Mouse (Mus musculus): Measurements from ENCODE around the gene Sbno2.

Gene Sbno2

DNA sequence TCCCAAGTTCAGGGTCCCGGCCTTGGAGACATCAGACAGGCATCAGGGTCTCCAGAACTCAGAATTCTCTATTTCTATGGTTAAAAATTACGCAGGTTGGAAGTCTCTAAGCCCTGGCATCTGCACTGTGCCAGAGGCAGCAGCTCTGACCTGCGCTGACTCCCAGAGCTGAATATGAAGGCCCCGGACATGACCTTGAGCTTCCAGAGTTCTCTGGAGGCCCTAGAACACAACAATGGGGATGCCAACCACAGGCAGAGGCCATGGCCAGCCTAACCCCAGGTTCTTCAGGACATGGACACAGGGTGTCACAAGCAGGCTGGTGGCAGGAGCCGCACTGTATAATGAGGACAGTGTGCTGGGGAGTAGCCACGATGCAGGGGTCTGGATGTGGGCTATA, 11.3 kb downstream of the Sbno2 start:
- in situ Hi-C loops (cut with MboI, MseI), result no loop called here

DNA sequence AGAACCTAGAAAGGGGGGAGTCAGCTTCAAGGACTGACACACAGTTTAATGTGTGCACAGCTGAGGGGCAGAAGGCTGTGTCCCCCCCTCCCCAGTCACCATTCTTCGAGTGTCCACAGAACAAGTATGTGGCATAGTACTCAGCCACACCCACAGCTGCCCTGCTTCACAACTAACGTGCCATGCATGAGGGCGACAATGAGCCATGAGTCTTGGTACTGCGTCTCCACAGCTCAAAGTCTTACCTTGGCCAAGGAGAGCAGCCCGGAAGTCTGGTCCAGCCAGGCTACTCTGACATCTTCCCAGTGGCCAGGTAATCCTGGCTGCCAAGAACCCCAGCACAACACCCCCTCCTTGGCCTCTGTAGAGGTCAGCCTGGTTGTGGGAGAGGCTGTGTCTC, 12.7 kb downstream of the Sbno2 start:
- in situ Hi-C loops (cut with MboI, MseI), result no loop called here

DNA sequence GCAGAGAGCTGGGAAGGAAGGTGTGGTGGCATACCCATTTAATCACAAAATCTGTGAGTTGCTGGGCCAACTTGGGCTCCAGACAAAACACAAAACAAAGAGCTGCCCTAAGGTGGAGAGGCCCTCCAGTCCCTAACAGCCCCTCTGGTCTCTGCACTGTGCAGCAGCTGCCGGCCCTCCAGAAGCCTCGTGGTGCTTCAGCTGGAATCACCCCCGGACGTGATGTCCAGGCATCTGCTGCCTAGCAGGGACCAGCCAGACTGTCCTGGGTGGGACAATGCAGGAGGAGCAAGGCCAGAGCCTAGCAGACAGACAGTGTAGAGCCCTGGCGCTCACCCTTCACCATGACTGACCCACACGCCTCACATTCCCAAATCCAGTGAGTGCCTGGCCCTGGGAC, 13.8 kb downstream of the Sbno2 start:
- in situ Hi-C loops (cut with MboI, MseI), result no loop called here

DNA sequence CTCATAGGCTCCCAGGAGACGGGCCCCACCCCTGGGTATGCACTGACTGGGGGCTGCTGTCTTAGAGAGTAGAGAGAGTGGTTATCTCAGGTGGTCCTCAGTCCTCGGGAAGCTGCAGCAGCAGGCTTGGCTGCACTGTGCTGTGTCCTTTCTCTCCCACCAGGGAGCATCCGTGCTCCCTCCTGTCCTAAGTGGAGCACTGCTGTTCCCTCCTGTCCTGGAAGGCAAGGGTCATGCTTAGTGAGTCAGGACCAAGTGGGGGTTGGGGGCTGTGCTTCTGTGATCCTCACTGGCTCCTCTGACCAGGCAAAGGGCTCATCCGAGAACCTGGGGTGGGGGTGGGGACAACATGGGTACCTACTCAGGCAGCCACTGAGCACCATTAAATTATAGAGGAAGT, 16.2 kb downstream of the Sbno2 start:
- in situ Hi-C loops (cut with MboI, MseI), result no loop called here

DNA sequence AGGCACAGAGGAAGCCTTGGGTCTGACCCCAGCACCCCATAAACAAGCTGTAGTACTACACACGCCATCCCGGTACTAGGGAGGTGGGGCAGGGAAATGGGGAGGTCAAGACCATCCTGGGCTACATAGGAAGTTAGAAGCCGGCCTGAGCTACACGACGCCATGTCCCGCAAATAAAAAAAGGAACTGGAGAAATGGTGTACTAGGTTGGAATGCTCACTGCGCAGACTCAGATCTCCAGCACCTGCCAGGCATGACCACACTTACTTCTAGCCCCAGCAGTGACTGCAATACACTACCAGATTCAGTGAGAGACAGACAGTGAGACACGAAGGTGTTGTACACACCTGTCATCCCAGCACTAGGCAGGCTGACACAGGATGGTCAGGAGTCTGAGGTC, 17.9 kb downstream of the Sbno2 start:
- in situ Hi-C loops (cut with MboI, MseI), result no loop called here

DNA sequence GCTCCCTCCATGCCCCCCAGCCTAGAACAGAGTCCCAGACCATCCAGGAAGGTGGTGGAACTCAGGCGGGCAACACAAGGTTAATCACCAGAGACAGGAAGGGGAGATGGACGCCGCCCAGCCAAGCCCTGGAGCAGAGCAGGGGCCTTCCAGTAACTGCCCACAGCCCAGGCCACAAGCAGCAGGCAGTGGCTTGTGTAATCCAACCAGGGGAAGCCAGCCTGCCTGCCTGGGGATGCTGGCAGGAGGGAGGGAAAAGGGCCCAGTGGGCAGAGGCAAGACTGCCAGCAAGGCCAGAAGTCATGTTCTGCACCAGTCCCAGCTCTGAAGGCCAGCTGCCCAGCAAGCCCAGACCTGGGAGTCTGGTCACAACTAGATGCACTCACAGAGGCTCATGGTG, 18.5 kb downstream of the Sbno2 start:
- in situ Hi-C loops (cut with MboI, MseI), result no loop called here

DNA sequence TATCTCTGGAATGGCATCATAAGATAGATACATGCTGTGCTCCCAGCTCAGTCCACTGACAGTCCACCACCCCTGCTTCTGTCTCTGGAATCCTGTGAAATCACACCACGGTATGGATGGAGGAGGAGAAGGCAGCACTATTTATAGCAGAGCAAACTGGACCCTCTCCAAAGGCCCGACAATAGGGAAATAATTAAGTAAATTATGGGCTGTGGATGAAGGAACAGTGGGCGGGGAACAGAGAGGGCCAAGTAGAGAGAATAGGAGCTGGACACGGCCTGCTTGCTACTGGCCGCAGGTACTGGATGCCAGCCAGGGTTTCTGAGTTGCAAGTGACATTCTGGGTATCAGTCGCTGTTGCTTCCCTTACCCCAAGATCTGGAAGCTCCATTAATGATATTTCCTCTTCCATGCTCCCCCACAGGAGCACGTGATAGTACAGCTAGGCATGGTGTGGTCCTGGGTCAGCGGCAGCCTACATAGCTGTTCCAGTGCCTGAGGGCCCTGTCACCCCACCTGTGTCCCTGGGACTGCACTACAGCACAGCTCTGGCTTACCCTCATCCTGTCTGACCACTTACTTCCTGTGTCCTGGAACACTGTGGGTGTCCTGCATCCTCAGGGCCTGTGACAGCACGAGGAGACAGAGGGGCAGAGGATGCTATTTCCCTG, 20.4 kb downstream of the Sbno2 start:
- in situ Hi-C loops (cut with MboI, MseI), result no loop called here

DNA sequence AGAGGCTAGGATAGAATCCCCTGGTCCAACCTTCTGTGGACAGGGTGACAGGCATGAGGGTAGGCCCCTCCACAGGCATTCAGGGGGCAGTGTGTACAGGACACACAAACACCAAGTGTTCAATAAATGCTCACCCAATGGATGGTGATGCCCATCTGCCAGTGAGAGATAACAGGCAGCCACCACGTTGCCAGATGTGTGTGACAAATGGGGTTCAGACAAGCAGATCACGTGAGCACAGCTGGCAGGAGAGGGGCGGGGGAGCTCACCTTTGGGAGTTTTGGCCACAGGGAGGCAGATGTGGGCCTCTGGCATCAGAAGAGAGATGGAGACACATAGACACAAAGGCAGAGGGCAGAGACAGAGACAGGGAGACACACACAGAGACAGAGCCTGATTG, 24.3 kb downstream of the Sbno2 start:
- in situ Hi-C loops (cut with MboI, MseI), result no loop called here

DNA sequence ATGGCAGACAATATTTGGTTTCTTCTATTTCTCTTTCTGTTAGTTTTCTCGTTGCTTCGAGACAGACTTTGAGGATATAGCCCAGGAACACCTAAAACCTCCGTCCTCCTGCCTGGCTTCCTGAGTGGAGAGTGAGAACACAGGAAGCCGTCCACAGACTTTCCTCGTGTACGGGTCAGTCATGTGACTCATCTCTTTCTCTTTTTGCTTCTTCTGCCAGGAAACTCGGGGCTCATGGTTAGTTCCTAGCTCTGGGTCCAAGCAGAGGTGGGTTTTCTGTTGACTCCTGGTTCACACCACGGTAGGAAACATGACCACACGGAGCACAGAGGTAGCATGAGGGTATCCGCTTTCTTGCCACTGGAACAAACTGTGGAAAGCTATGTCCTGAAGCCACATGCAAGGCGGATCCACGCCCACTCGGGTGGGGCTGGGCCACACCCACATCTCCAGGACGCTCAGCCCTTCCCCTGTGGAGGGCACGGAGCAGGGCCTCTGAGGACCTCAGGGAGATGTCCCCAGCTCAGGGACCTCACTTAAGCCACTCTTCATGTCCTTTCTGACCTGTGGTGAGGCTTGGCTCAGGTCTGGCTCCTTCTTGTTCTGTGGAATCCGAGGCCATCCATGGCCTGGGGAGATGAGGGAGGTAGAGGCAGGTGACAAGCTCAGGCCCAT, 24.8 kb downstream of the Sbno2 start:
- in situ Hi-C loops (cut with MboI, MseI), result no loop called here

DNA sequence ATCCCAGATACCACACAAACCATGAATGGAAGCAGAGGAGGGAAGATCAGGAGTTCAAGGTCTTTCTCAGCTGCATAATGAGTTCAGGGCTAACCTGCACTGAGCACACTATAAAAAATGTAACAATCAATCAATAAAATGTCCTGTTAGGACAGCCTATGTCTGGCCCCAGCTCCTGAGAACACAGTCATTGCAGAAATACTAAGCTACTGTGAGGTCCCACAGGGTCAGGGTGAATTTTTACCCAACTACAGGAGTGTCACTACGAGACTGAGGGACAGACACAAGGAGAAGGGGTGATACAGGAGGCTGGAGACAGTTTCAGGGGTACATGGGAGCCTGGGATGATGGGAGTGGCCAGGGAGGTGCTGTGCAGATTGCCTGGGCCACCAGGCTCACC, 27.0 kb downstream of the Sbno2 start:
- in situ Hi-C loops (cut with MboI, MseI), result no loop called here

DNA sequence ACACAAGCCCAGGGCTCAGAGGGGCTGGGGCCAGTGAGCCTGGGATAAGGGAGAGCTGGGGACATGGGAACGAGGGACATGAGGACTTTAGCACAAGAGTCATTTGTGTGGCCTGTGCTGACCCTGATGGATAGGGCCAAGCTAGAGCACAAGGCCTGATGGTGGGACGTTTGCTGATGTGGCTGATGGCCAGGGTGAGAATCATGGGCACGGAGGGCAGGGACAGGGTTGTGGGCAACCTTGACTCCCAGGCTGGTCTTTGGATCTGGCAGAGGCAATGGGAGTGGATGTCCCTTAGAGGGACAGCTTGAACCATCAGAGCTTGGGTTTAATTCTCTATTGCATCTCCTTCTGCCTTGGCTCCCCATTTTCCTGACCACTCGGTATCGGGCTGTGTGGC, 28.1 kb downstream of the Sbno2 start:
- in situ Hi-C loops (cut with MboI, MseI), result no loop called here

DNA sequence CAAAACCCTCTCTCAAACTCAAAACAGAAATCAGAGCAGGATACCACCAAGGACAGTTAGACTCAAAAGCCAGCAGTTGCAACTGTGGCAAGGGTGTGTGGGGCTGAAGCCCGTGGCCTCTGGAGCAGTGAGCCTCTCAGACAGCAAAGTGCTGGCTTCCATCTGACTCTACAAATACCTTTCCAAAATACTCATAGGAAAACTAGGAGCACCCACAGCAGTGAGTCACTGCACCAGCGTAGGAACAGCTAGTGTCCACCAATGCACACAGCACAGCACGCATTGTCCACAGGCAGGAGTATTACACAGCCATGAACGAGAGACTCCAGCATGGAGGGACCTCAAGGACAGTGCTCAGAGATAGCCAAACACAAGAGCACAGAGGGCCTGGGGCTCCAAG, 29.0 kb downstream of the Sbno2 start:
- in situ Hi-C loops (cut with MboI, MseI), result no loop called here

DNA sequence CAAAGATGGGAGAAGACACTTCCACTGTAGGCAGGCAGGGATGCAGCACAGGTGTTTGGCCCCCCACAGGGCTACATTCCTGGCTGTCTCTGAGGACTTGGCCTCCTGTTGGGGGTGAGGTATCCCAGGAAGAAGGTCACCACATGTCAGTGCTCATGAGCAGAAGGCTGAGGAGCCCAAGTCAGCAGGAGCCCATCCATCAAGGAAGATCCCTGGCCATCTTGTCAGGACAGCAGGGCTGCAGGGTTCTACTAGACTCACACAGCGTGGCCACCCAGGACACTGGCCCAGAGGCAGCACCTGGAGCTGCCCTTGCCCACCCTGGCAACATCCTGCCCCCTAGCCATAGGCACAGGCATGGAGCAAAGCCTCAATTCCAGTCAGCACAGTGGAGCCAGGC, 29.4 kb downstream of the Sbno2 start:
- in situ Hi-C loops (cut with MboI, MseI), result no loop called here

DNA sequence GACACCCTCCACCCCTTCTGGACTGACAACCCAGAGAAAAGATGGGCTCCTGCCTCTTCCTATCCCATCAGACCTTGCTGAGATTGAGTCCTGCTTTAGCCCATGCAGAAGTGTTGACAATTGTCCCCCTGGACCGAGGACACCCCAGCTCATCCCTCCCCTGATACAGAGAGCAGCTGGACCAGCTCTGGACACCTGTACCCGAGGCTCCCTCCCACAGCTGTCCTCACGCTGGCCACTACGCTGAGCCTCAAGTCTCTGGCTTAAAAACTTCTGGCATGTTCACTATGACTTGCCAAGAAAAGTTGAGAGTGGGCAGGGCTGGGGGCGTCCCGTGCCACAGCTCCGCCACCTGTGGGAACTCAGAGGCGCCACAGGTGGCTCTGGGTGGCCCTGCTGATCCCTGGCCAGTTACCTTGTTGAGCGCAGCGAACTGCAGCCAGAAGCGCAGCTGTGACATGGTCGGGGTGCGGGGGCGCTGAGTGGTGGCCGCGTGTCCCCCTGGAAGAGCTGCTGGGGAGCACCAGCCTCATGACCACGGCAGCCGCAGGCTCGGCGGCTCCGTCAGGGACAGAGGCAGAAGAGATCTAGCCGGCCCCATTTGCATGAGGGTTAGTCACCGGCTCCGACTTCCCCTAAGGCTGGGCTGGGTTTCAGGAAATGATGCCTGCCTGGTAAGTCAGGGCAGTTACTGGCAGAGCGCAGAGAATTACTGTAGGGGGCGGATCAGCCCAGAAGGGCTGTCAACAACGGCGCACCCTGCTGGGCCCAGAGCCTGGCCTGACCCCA, 30.4 kb downstream of the Sbno2 start:
- in situ Hi-C loops (cut with MboI, MseI), result no loop called here

DNA sequence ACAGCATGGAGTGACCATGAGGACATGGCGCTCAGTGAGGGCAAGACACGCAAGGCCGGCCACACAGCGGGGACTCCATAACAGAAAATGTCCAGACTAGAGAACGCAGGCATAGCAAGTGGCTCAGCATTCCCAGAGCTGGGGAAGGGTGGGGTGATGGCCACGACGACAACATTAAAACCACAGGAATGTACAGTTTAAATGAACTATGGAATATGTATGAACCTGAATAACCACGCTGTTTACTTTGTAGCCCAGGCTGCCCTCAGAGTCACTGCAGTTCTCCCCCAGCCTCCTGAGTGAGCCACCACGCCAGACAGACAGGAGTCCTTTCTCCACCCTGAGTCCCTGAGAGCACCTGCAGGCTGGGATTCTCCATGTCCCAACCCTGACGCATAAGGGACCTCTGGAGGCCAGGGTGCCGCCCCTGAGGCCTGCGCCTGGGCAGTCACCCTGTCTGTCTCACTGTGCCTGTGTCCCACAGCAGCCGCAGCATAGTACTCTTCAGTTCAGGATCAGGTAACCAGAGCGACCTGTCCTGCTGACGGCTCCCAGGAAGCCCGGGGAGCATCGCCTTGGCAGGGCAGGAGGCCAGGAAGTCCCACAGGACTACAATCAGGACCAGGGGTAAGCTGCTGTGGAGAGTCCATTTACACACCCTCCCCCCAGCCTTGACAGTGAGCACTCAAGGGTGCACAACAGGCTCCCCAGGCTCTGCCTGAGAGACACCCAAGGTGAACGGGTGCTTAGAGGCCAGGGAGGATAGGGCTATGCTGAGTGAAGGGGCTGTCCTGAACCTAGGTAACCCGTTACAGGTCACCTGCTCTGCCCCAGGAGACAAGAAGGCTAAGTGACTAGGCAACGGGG, 32.5 kb downstream of the Sbno2 start:
- in situ Hi-C loops (cut with MboI, MseI), result no loop called here

DNA sequence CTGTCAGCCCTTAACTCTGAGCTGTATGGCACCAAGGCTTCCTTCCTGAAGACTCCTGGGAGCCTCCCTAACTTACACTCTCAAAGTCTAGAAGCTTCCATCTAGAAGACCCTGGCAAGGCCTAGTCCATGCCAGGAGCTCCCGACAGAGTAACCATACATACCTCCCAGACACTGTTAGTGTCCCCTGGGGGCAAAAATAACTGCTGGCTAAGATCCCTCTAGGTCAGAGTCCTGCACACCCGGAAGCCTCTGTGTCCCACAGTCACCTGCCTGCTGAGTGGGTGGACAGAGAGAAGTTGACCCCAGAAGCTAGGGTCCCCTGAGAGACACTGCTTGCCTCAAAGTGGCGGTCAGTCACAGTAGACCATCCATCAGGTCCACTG, 33.9 kb downstream of the Sbno2 start:
- in situ Hi-C loops (cut with MboI, MseI), result no loop called here

DNA sequence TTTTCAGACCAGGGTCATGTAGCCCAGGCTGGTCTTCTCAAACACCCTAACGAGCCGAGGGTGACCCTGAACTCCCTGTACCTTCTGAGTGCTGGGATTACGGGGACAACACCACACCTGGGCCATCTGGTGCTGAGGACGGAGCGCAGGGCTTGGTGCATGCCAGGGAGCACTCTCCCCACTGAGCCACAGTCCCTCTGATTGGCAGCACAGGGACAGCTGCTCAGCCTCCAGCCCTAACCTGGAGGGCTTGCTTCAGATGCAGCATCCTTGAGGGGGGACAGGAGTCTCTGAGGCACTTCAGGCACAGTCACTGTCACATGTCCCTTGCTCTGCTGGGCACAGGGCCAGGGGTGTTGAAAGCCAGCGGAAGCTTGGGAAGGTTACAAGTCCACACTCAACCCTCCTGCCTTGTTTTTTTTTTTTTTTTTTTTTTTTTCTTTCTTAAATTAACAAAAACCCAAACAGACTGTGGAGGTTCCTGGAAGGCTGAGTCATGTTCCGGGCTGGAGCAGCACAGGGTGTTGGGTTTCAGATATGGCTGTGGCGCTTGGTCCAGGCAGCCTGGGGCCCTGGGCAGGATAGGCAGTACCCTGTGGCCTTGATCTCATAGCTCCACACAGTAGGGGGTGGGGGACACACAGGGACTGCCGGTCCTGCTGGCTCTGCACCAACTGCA, 34.4 kb downstream of the Sbno2 start:
- in situ Hi-C loops (cut with MboI, MseI), result no loop called here

DNA sequence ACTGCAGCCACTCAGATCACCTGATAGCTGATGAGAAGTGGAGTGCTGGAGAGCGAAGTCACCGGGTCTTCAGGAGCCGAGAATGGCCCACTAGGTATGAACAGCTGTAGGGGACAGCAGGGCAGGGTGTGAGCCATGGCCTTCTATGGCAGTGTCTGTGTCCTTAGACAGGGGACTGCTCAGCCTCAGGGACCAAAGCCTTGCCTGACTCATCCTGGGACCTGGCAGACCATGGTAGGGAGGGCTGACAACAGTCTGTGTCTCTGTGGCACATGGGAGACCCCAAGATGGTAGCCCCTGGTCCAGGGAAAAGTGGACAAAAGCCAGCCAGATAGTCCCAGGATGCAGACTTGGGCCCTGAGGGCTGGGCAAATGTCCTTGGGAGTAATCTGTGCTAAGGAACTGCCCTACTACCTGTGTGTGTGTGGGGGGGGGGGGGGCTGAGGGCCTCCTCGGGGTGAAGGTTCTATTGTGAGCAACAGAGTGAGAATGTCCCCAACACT, 35.4 kb downstream of the Sbno2 start:
- in situ Hi-C loops (cut with MboI, MseI), result no loop called here

DNA sequence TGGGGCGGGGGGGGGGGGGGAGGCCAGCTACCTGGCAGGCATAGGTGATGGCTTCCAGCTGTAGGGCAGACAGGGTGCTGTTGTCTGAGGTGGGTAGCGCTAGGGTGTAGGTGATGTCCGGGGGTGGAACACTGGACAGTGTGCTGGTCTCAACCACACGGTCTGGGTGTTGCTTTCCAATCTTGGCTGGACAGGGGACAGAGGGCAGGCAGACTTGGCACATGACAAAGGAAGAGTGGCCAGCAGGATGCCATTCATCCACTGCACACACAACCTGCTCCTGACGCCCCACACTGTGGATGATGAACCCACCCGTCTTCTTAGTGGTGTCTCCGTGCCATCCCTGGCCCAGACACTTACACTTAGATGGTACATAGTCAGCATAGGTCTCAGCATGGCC, 36.1 kb downstream of the Sbno2 start:
- in situ Hi-C loops (cut with MboI, MseI), result no loop called here

DNA sequence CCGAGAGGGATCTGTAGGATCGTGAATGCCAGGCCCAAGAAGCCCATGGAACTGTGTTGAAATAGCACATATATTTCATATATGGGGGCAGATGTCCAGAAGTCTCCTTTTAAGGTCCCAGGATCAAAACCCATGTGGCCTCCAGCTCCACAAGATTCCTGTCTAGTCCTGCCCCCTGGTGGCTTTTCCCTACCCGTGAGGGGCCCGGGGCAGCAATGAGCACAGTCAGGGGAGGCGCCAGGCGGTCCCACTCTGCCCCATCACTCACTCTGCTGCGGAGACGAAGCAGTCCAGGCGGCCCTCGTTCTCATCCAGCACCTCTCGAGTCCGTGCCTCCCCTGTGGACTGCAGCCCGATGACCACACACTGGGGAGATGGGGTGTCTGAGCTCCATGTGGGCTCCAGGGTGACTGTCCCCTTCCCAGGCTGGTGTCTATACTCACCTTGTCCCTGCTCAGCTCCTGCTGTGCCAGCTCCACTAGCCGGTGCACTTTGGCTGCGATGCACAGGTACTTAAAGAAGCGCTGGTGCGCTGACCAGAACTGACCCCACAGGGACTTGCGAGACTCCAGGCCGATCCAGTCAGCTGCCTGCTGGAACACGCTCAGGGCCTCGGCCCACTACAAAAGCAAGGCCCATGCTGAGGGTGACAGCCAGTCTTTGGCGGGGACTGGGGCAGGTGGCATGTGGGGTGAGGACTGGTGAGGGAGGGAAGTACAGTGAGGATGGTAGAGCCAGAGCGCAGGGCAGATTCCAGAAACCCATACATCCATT, 41.3 kb downstream of the Sbno2 start:
- in situ Hi-C loops (cut with MboI, MseI), result no loop called here

DNA sequence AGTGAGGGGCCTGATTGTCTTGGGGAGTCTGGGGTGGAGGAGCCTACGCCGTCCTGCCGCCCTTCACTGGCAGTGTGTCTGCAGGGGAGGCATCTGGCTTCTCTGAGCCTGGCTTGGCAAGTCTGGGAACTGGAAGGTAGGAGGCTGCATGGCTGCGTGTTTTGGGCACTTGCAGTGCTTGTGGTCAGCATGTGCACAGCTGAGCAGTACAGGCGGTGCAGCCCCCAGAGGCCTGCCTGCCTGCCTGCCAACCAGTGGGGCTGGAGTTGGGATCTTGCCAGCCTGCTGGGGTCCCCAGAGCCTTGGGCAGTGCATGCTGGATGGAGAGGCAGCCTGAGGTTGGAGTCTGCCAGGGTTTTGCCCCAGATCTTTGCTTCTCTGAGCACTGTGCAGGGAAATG, 42.3 kb downstream of the Sbno2 start:
- in situ Hi-C loops (cut with MboI, MseI), result no loop called here
